Mouse (Mus musculus): Measurements from ENCODE around the gene 4930519P11Rik.

Gene 4930519P11Rik

DNA sequence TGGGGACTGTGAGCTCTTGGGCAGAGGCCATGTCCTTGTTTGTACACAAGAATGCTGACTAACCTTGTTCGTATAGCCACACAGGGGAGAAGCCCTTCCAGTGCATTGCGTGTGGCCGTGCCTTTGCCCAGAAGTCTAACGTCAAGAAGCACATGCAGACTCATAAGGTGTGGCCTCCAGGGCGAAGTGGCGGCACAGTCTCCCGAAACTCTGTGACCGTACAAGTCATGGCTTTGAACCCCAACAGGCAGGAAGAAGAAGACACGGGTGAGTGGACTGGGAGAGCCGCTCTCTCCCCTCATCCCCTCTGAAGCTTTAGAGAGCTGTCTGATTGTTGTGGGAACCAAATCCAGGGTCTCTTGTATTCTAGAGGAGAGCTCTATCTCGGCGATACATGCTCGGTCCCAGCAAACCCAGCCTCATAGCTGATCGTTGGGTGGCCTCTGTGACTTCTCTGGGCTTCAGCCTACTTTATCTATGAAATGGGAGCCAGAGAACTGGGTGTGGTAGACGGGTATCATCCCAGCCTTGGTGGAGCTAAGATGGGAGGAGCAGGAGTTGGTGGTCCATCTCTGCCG, 19.1 kb upstream of the 4930519P11Rik start:
- no peak for DNase-seq (ENCODE audit: low spot score)

DNA sequence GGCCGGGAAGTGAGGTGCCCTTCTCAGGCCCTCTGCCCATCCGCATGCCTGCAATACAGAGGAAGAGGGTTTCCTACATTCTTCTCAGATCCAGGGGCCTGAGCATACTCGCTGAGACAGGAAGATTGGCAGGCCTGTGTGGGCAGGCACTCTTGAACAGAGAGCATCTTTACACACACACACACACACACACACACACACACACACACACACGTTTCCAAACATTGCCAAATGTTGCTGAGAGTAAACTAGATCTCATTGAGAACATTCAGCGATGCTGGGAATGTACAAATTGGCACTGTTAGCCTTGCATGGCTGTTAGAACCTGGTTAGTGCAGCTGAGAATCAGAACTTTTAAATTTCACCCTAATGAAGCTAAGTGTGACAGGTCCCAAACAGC, 17.3 kb upstream of the 4930519P11Rik start:
- no peak for DNase-seq (ENCODE audit: low spot score)

DNA sequence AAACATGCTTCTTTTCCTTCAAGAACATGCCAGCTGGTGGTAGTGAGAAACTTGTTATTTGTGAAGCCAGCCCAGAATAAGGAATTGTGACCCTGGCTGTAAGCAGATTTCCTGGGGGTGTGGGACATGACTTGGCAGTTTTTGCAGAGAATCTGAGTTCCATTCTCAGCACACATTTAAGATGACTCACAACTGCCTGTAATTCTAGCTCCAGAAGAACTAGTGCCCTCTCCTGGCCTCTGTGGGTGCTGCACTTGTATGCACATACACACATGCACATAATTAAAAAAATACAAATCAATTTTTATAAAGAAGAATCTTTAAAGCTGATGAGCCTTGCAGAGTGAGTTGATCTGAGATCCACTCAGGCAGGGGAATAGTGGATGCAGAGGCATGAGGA, 10.9 kb upstream of the 4930519P11Rik start:
- DNase-seq (ENCODE audit: low spot score), result no peak

DNA sequence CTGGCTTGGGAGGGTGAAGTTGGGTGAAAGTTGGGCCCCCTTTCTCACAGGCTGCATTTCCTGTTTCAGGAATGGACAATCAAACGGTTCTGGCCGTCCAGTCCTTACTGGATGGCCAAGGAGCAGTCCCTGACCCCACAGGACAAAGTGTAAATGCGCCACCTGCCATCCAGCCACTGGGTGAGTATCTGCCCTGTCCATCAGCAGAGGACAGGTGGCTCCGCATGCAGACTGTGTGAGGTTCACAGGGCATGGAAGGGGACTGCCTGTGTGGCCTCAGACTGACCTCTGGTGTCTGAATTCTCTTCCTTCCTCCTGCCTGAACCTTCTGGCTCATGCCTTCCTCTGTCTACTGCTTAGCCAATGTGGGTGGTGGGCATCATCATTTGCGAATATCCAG, 8.4 kb upstream of the 4930519P11Rik start:
- no peak for DNase-seq (ENCODE audit: low spot score)

DNA sequence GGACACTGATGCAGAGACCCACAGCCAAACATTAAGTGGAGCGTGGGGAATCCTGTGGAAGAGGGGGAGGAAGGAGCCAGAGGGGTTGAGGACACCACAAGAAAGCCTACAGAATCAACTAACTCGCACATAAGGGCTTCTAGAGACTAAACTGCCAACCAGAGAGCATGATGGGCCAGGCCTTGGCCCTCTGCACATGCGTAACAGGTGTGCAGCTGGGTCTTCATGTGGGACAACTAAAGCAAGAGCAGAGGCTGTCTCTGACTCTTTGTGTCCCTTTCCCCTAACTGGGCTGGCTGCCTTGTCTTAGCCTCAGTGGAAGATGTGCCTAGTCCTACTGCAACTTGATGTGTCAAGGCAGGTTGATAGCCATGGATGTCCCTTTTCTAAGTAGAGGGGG, 3.8 kb upstream of the 4930519P11Rik start:
- no peak for DNase-seq (ENCODE audit: low spot score)

DNA sequence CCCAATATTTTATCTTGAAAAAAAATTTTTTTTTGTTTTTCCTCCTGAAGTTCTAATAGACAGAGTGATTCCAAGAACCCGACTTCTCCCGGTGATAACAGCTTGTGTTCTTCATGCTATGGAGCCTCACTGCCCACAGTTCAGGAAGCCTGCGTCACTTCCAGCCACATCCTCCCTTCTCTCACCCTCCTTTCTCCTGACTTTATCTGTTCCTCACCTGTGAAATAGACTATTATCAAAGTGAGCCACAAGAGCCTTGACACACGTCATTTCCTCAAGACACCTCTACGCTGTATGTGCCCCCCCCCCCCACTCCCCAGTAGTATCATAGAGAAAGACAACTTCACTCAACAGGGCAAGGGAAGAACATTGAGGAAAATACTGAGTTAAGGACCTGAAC, 2.4 kb upstream of the 4930519P11Rik start:
- DNase-seq (ENCODE audit: low spot score), result no peak

DNA sequence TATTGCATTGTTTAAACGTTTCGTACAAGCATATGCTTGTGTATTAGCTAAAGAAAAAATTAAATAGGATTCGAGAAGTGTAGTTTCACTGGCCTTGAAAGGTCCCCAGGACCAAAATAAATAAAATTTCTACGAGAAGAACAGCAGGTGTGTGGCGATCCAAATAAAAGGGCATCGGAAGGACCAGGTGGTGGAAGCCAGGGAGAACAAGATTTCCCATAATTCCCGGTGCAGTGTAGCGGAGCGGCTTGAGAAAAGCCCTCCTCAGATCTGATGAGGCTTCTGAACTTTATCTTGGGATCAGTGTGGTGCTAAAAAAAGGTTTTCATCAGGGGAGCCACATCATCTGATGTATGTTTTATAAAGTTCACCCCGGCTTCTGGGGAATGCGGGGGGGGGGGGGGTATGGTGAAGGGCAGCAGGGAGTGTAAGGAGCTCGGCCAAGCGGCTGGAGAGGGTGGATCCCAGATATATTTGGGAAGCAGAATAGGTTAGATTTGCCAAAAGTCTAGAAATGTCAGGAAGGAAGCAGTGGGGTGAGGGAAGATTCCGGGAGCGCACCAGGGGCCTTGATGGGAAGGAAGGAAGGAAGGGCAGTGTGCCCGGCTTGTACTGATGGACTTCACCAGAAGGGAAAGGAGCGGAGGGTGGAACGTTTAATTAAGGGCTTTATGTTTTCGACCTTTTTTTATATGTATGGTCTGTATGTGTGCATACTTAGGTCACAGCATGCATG, 1.8 kb upstream of the 4930519P11Rik start:
- DNase-seq (ENCODE audit: low spot score), result no peak

DNA sequence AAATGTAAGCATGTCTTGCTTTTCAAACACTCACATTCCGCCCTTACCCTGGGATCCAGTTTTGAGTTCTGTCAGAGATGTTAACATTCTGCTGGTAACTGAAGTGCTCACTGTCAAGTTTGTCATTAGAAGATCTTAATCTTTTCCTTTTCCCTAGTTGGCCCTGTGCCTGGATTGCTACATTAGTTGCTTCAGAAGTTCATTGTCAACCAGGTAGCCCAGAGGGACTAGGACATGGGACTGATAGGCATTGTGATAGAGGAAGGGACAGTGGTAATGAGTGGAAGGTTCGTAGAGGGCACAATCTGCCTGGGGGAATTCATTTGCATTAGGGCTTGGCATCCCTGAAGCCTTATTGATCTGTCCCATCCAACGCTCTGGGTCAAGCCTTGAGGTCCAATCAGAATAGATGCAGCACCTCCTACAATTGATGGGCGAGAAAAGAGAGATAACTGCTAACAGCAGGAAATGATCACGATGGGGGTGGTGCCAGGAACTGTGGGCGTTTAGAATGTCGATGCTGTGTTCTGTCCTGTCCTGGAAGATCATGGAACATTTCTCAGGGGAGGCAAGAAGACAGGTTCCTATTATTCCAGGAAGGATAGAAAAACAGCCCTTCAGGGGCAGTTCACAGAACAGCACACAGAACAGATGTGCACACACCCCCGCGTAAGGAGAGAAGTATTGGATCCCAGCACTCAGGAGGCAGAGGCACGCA, 4.0 kb downstream of the 4930519P11Rik start:
- DNase-seq (ENCODE audit: low spot score), result no peak

DNA sequence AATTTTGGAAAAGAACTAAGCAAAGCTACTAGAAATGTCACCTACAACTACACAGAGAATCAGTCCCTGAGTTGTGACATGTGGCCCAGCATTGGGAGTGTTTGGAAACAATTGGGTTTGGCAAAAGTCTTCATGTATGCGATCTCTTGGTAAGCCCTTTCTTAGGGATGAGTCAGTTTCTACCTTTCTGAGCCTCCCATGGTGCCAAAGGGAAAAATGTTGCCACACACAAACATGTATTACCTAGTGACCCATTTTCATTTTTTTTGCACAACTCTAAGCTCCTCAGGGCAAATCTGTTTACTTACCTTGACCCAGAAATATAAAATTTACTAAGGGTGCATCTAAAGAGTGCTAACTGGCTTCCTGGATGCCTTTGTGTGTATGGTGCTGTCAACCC, 6.3 kb downstream of the 4930519P11Rik start:
- DNase-seq (ENCODE audit: low spot score), result no peak

DNA sequence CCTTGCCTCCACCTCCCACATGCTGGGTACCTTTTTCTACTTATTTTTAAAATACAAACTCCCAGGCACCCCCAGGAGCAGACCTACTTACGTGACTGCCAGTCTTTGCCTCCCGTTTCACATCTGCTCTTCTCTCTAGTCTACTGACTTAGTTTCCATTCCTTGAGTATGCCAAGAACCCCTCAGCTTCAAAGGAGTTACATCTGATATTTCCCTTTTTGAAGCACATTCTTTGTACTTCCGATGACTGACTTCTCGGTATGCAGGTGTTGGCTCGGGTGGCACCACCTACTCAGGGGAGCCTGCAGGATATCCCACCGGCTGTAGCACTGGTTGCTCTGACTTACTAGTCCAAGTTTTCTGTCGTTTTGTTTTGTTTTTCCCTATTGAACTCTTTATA, 9.1 kb downstream of the 4930519P11Rik start:
- DNase-seq (ENCODE audit: low spot score), result no peak

DNA sequence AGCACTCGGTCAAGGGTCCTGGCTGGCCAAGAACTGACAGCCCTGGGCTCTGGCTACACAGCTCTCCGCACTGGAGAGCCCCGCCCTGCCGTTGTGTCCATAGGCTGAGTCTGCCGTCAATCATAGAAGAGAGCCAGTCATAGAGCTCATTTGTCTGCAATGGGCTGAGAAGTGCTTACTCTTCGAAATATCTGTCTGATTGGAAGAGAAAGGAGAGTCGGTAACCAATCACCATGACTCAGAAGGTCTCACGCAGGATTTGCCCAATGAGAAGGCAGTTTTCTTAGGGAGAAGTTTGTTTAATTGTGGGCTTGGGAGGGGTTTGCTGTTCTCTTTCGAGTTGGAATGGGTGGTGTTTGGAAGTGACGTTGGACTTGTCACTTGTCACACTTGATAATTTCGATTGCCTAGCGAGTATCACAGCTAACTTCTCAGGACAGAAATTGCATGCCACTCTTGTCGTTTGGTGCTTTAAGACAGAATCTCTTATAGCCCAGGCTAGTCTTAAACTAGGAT, 9.5 kb downstream of the 4930519P11Rik start, which contains the start of gene Pxmp4:
TSS of gene Pxmp4 (minus strand) at position 71 of the 516 bp plus-strand sequence.
- peak; percentile 97 for DNase-seq (ENCODE audit: low spot score)

DNA sequence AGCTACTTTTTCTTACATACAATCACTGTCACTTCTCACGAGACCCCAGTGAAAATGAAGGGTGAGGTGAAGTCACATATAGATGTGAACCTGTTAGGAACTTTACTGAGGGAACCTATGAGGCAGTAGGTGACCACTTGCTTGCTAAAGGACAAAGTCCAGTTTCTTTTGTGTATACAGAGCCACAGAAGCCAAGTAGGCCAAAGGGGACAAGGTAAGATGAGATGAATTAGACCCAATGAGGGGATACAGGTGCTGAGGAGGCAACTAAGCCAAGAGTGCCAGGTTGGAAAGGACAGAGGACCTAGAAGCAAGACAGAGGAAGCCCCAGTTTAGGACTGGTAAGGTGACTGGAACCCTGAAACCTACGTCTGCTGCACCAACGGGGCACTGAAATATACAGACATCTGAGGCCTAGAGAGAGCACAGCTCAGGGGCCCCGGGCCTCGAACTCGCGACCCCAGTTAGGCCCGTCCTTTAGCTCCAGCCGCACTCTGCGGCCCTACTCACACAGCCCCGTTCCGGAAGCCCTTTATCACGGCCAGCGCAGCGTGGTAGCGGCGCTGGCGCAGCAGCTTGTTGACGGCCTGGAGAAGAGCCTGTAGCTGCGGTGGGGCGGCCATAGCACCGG, 10.1 kb downstream of the 4930519P11Rik start:
- no peak for DNase-seq (ENCODE audit: low spot score)

DNA sequence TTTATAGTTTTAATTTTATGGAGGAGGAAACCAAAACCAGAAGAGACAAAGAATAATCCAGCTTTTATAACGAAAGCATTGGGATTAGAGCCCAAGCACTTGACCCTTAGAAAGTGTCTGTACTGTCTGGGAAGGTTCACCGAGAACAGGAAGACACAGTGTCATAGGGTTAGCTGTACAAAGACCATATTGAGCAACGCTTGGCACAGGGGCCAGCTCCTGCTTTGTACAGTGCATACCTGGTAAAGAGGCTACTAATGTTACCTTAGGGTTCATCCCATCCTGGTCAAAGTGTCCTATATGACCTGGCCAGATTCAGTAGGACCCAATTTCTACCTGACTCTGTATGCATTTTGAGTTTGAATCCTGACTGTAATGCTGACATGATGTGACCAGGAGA, 11.9 kb downstream of the 4930519P11Rik start:
- no peak for DNase-seq (ENCODE audit: low spot score)

DNA sequence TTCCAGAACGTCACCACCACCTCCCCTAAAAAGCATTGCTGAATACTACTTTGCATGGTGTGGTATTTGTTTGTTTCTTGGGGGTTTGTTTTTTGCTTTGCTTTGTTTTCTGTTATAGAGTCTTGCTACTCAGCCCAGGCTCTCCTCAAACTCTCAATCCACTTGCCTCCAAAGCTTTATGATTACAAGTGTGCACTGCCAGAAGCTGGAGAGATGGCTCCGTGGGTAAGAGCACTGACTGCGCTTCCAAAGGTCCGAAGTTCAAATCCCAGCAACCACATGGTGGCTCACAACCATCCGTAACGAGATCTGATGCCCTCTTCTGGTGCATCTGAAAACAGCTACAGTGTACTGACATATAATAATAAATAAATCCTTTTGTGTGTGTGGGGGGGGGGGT, 12.7 kb downstream of the 4930519P11Rik start:
- no peak for DNase-seq (ENCODE audit: low spot score)

DNA sequence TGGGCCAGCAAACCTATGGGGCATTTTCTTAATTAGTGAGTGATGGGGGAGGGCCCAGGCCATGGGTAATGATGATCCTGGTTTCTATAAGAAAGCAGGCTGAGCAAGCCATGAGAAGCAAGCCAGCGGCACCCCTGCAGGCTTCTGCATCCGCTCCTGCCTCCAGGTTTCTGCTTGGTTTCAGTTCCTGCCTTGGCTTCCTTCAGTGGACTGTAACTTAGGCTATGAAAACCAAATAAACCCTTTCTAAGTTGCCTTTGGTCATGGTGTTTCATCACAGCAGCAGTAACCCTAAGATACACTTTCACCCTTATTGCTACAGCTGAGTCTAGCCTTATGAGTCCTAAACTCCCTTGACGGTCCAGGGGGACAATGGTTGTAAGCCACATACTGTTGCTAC, 15.8 kb downstream of the 4930519P11Rik start:
- DNase-seq (ENCODE audit: low spot score), result no peak

DNA sequence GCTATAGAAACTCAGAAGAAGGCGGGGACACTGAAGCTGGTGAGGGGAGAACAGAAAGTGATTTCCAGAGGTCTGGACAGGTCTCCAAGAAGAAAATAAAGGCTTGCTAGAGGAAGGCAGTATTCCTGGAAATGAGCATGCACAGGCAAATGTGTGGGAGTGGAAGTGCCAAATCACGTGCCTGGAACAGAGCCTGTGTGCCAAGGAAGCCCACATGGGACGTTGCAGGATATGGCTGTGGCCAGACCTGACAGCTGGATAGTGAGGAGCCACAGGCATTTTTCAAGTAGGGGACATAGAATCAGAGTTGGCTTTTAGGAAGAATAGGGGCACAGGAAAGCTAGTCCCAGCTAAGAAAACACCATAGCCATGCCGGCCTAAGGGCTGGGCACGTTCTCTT, 17.5 kb downstream of the 4930519P11Rik start:
- DNase-seq (ENCODE audit: low spot score), result no peak

DNA sequence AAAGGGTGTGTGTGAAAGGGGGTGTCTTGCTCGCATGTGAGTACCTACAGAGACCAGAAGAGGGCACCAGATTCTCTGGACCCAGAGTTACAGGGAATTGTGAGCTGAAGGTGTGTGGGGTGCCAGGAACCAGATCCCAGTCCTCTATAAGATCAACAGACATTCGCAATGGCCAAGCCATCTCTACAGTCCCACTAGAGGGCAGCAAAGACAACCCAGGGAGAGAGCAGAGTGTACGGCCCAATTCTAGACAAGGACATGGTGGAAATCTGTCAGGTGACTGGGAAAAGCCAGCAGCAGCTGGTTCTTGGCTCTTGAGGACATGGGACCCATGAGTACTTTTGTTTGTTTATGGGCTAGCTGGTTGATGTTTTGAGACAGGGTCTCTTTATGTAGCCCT, 20.2 kb downstream of the 4930519P11Rik start:
- DNase-seq (ENCODE audit: low spot score), result no peak

DNA sequence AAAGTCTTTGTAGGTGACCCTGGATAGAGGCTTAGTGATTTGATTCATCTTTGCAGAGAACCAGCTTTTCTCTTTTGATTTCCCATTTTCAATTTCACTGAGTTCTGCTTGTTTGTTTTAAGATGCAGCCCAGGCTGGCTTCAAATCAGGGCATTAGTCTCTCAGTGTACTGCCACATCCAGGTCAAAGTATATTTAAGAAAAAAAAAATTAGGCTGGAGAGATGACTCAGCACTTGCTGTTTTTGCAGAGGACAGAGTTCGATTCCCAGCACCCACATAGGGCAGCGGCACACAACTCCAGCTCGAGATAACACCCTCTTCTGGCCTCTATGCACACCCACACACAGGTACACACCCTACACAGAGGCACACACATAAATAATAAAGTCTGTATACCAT, 22.0 kb downstream of the 4930519P11Rik start:
- no peak for DNase-seq (ENCODE audit: low spot score)

DNA sequence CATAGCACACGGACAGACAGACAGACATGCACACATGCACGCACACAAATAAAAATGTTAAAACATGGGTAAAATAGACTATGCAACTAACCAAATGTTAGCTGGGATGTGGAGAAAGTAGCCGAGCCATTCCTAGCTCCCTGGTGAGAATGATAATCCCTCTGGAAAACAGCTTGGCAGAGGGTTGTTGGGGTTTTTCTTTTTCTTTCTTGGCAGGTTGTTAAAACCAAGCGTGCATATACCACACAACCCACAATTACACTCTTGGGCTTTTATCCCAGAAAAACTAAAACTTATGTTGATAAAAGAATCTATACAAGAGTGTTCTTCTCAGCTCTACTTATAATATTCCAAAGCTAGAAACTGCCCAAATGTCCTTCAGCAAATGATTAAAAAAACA, 24.2 kb downstream of the 4930519P11Rik start:
- no peak for DNase-seq (ENCODE audit: low spot score)

DNA sequence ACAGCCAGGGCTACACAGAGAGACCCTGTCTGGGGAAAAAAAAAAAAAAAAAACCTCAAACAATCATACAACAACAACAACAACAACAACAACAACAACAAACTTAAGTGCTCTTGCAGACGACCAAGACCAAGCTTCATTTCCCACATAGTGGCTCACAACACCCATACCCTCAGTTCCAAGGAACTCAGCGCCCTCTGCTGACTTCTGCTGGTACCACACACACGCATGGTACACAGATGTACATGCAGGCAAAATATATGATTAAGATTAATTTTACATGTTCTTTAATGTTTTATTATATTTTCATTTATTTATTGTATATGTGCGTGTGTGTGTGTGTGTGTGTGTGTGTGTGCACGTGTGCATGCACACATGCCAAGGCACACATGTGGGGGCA, 26.8 kb downstream of the 4930519P11Rik start:
- peak; percentile 30 for DNase-seq (ENCODE audit: low spot score)

DNA sequence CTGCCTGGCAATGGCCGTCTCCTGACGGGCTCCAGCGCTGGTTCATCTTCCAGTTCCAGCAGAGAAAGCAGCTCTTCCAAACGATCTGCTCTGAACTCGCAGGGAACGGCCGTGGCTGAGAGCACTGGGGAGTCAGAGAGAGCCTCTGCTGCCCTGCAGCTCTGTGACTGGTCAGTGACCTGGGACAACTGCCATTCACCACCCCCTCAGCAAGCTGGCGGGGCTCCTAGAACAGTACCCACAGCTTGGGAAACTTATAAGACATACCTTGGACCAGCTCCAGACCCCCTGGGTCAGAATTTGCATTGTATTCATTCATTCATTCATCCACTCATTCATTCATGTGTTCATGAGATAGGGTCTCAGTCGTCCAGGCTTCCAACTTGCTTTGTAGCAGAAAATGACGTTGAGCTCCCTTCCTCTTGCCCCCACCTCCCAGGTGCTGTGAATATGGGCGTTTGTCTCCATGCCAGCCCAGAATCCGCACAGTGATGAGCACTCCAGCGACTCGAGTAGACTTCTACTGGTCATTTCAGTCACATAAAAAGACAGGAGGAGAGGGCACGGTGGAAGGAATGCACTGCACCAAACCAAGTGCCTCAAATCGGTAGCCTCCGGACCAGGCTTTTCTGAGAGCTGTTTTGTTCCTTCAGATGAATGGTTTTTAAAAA, 28.2 kb downstream of the 4930519P11Rik start:
- no peak for DNase-seq (ENCODE audit: low spot score)
